Comparison of ENCODE assay signal across 10 mouse cellular contexts in genomic region chr9:114710345-114710744, GRCm38 (mm10). TPM values are rescaled to one million over a fixed set of nuclear protein-coding genes. Genes with fewer than 3 reads are reported as not detected.
DNase-seq lines count a peak whose midpoint lies in the region; ATAC-seq and TF ChIP-seq lines count a peak whose summit lies in the region.
"Had no signal": no experiment of that assay in that cellular context is flagged by ENCODE, and none has a peak within 500 bp of the region (broad histone marks: within the 10 kb centered on the region; RNA-seq: fewer than 3 reads in every experiment).

No protein-coding gene starts in this region.

- H3K4me2 ChIP-seq in hindbrain, embryonic 11.5 days (replicated peaks; ENCODE audit: low read depth, low read length): no peak overlapping the region
- no peak overlapping the region for H3K4me2 ChIP-seq in liver, postnatal 0 days (ENCODE audit: low read depth, low read length)
- H3K4me2 ChIP-seq in intestine, embryonic 15.5 days (replicated peaks): no peak overlapping the region
- H3K4me2 ChIP-seq: heart, embryonic 12.5 days; liver, embryonic 15.5 days had no signal

- no peaks in the 10 kb centered on the region for H3K9me3 ChIP-seq in hindbrain, embryonic 11.5 days (ENCODE audit: control insufficient read depth, low read length)
- peaks cover 9% of the 10 kb centered on the region; the same call in 1 of the 2 replicates for H3K9me3 ChIP-seq in hindbrain, embryonic 10.5 days
- no peaks in the 10 kb centered on the region for H3K9me3 ChIP-seq in liver, postnatal 0 days (ENCODE audit: low read length)
- no peaks in the 10 kb centered on the region for H3K9me3 ChIP-seq in intestine, embryonic 15.5 days
- H3K9me3 ChIP-seq: heart, embryonic 12.5 days; liver, embryonic 15.5 days had no signal

- H3K36me3 ChIP-seq in hindbrain, embryonic 11.5 days (ENCODE audit: control insufficient read depth, insufficient read depth, low read length): peaks cover 15% of the 10 kb centered on the region
- H3K36me3 ChIP-seq in hindbrain, embryonic 10.5 days: peaks cover 98% of the 10 kb centered on the region
- peaks cover 49% of the 10 kb centered on the region for H3K36me3 ChIP-seq in liver, postnatal 0 days (replicated peaks; ENCODE audit: insufficient read depth, low read length)
- H3K36me3 ChIP-seq in intestine, embryonic 15.5 days: peaks cover 30% of the 10 kb centered on the region

- no peak for TF ChIP-seq POLR2A in bone marrow, adult 2 months (IDR thresholded peaks at IDR 0.05; ENCODE audit: borderline replicate concordance, control insufficient read depth, low read depth, low read length)

- no peaks in the 10 kb centered on the region for H3K4me1 ChIP-seq in hindbrain, embryonic 11.5 days (replicated peaks; ENCODE audit: control insufficient read depth, insufficient read depth, low read length)
- no peaks in the 10 kb centered on the region for H3K4me1 ChIP-seq in hindbrain, embryonic 10.5 days (replicated peaks)
- no peaks in the 10 kb centered on the region for H3K4me1 ChIP-seq in bone marrow, adult 2 months (ENCODE audit: control insufficient read depth, insufficient read depth, low read length)
- H3K4me1 ChIP-seq in liver, postnatal 0 days (ENCODE audit: insufficient read depth): no peaks in the 10 kb centered on the region
- no peaks in the 10 kb centered on the region for H3K4me1 ChIP-seq in intestine, embryonic 15.5 days (replicated peaks)
- H3K4me1 ChIP-seq: heart, embryonic 12.5 days; liver, embryonic 15.5 days had no signal

- H3K9ac ChIP-seq in hindbrain, embryonic 11.5 days (ENCODE audit: low read depth, low read length): no peak overlapping the region
- no peak overlapping the region for H3K9ac ChIP-seq in liver, postnatal 0 days (replicated peaks)
- no peak overlapping the region for H3K9ac ChIP-seq in intestine, embryonic 15.5 days
- H3K9ac ChIP-seq: heart, embryonic 12.5 days; liver, embryonic 15.5 days had no signal

- no peak for TF ChIP-seq EP300 in liver, postnatal 0 days (IDR thresholded peaks at IDR 0.05; ENCODE audit: low read depth)

- no peak overlapping the region for H3K27ac ChIP-seq in hindbrain, embryonic 11.5 days (ENCODE audit: low read depth, low read length)
- no peak overlapping the region for H3K27ac ChIP-seq in hindbrain, embryonic 10.5 days
- no peak overlapping the region for H3K27ac ChIP-seq in bone marrow, adult 2 months (ENCODE audit: control insufficient read depth, insufficient read depth, low read depth, low read length, poor library complexity)
- H3K27ac ChIP-seq in liver, postnatal 0 days (ENCODE audit: low read depth): no peak overlapping the region
- no peak overlapping the region for H3K27ac ChIP-seq in intestine, embryonic 15.5 days
- H3K27ac ChIP-seq: liver, embryonic 15.5 days had no signal

- peak; percentile 51; the same call in 1 of the 2 replicates for TF ChIP-seq CTCF in bone marrow, adult 2 months (IDR thresholded peaks at IDR 0.05; ENCODE audit: control insufficient read depth, insufficient read depth, low read length)
- TF ChIP-seq CTCF in liver, postnatal 0 days (IDR thresholded peaks at IDR 0.05; ENCODE audit: low read depth): peak; percentile 59

- peak; percentile 19 for DNase-seq in hindbrain, embryonic 11.5 days (ENCODE audit: low spot score)
- no peak for DNase-seq in hindbrain, embryonic 10.5 days (ENCODE audit: low spot score)
- DNase-seq in A20 (ENCODE audit: low read depth, low spot score): peak; percentile 68
- DNase-seq in liver, postnatal 0 days: peak; percentile 38
- DNase-seq in layer of hippocampus, postnatal 10 days (ENCODE audit: low spot score in 2 of 2): no peak

- WGBS in hindbrain, embryonic 11.5 days: 85% methylated on average over 7 of the region's 7 CpGs
- 80% methylated on average over 7 of the region's 7 CpGs for WGBS in hindbrain, embryonic 10.5 days
- 69% methylated on average over 7 of the region's 7 CpGs for WGBS in bone marrow, adult 2 months
- 69% methylated on average over 7 of the region's 7 CpGs for WGBS in liver, postnatal 0 days (ENCODE audit: insufficient replicate concordance)
- WGBS in intestine, embryonic 15.5 days: 78% methylated on average over 7 of the region's 7 CpGs

- no peaks in the 10 kb centered on the region for H3K27me3 ChIP-seq in hindbrain, embryonic 11.5 days (ENCODE audit: control insufficient read depth, insufficient read depth, low read length)
- no peaks in the 10 kb centered on the region for H3K27me3 ChIP-seq in hindbrain, embryonic 10.5 days (ENCODE audit: insufficient read depth, poor library complexity, severe bottlenecking)
- no peaks in the 10 kb centered on the region for H3K27me3 ChIP-seq in liver, postnatal 0 days (ENCODE audit: insufficient read depth, low read length)
- H3K27me3 ChIP-seq in intestine, embryonic 15.5 days (replicated peaks): no peaks in the 10 kb centered on the region
- H3K27me3 ChIP-seq: heart, embryonic 12.5 days; liver, embryonic 15.5 days had no signal

- no peak for ATAC-seq in hindbrain, embryonic 11.5 days (ENCODE audit: low FRiP score)
- no peak for ATAC-seq in liver, postnatal 0 days
- no peak for ATAC-seq in cerebellum, adult (ENCODE audit: insufficient number of reproducible peaks, low FRiP score, low TSS enrichment)
- no peak for ATAC-seq in intestine, embryonic 15.5 days

- no peak overlapping the region for H3K4me3 ChIP-seq in hindbrain, embryonic 11.5 days (ENCODE audit: low read depth, low read length)
- H3K4me3 ChIP-seq in hindbrain, embryonic 10.5 days: no peak overlapping the region
- no peak overlapping the region for H3K4me3 ChIP-seq in bone marrow, adult 2 months (replicated peaks; ENCODE audit: control insufficient read depth, low read depth, low read length)
- no peak overlapping the region for H3K4me3 ChIP-seq in liver, postnatal 0 days (ENCODE audit: low read depth, low read length)
- H3K4me3 ChIP-seq in intestine, embryonic 15.5 days (replicated peaks): no peak overlapping the region
- H3K4me3 ChIP-seq: heart, embryonic 12.5 days; liver, embryonic 15.5 days had no signal

RNA-seq across cellular contexts. Expression of gene Cmtm6, which starts 20.6 kb away (rescaled TPM):
- 22.7 and 26.6 TPM in 2 replicates for polyA plus RNA-seq in hindbrain, embryonic 11.5 days (2014; fragmentation: Nextera tagmentation; extraction: Ambion mirVana)
- 23.8 and 30.0 TPM in 2 replicates for polyA plus RNA-seq in hindbrain, embryonic 10.5 days (2016; fragmentation: Nextera tagmentation; extraction: Ambion mirVana)
- 12.4 and 21.3 TPM in 2 replicates for polyA plus RNA-seq in bone marrow, adult 2 months (2011; ENCODE audit: insufficient read depth, insufficient read length, low replicate concordance, missing spikeins)
- polyA plus RNA-seq in liver, postnatal 0 days (2015; fragmentation: Nextera tagmentation; extraction: Ambion mirVana): 27.7 and 30.1 TPM in 2 replicates
- total RNA-seq in layer of hippocampus, postnatal 10 days (2021): 10 to 100 TPM; 26.3 to 30.5 TPM
- 77.5 and 77.7 TPM in 2 replicates for polyA plus RNA-seq in intestine, embryonic 15.5 days (2015; fragmentation: Nextera tagmentation; extraction: Ambion mirVana)

RNA-seq across cellular contexts. Expression of gene Dync1li1, which starts 21.8 kb away (rescaled TPM):
- 111 and 129 TPM in 2 replicates for polyA plus RNA-seq in hindbrain, embryonic 11.5 days (2014; fragmentation: Nextera tagmentation; extraction: Ambion mirVana)
- polyA plus RNA-seq in hindbrain, embryonic 10.5 days (2016; fragmentation: Nextera tagmentation; extraction: Ambion mirVana): 99.8 and 122 TPM in 2 replicates
- polyA plus RNA-seq in bone marrow, adult 2 months (2011; ENCODE audit: insufficient read depth, insufficient read length, low replicate concordance, missing spikeins): 17.9 and 25.0 TPM in 2 replicates
- 14.4 and 16.3 TPM in 2 replicates for polyA plus RNA-seq in liver, postnatal 0 days (2015; fragmentation: Nextera tagmentation; extraction: Ambion mirVana)
- 100 to 1,000 TPM; 103 to 111 TPM for total RNA-seq in layer of hippocampus, postnatal 10 days (2021)
- 49.9 and 54.7 TPM in 2 replicates for polyA plus RNA-seq in intestine, embryonic 15.5 days (2015; fragmentation: Nextera tagmentation; extraction: Ambion mirVana)

Comparison
In these comparisons a context has a peak if more than half of its experiments do, and no peak if none do; other contexts are left out.
1. DNase-seq: peak in hindbrain, embryonic 11.5 days (single experiment), A20 (single experiment) and liver, postnatal 0 days (single experiment); none in hindbrain, embryonic 10.5 days (single experiment) and layer of hippocampus, postnatal 10 days (0 of 2).